In genomic region chr7:34746165-34746564, GRCm38 (mm10) we compare ENCODE assay signal across 7 mouse cellular contexts.
A peak's percentile ranks its signal among the peaks of the same experiment; 100 is the strongest.
DNase-seq lines count a peak whose midpoint lies in the region; ATAC-seq lines count a peak whose summit lies in the region.

No protein-coding gene starts in this region.

- 34% methylated on average over 9 of the region's 9 CpGs for WGBS in stomach, embryonic 16.5 days

- DNase-seq in thymus, postnatal 4 days = peak; percentile 31
- DNase-seq in thymus, postnatal 36 days = no peak
- DNase-seq in heart, postnatal 10 days = peak; percentile 73 to 77
- DNase-seq in kidney, postnatal 4 days = peak; percentile 85 to 88
- DNase-seq in cerebellum, adult 9-11 months = no peak
- no peak for DNase-seq in T-cell, adult 2 months (ENCODE audit: low spot score)

- peak overlapping the region; percentile 69 for H3K27ac ChIP-seq in stomach, embryonic 16.5 days (ENCODE audit: low read length)

- peak; percentile 86 for ATAC-seq in stomach, embryonic 16.5 days (ENCODE audit: insufficient read depth, low FRiP score)

- peaks cover 4% of the 10 kb centered on the region; the same call in 1 of the 2 replicates for H3K9me3 ChIP-seq in stomach, embryonic 16.5 days (replicated peaks; ENCODE audit: control insufficient read depth, low read length)

- peak overlapping the region; percentile 2; the same call in 1 of the 2 replicates for H3K4me2 ChIP-seq in stomach, embryonic 16.5 days (ENCODE audit: low read depth, low read length)

- no peaks in the 10 kb centered on the region for H3K27me3 ChIP-seq in stomach, embryonic 16.5 days (ENCODE audit: control insufficient read depth, insufficient read depth, low read length)

- no peak overlapping the region for H3K4me3 ChIP-seq in stomach, embryonic 16.5 days (replicated peaks; ENCODE audit: low read length)

- H3K36me3 ChIP-seq in stomach, embryonic 16.5 days (ENCODE audit: control insufficient read depth, insufficient read depth, low read length) = no peaks in the 10 kb centered on the region

- H3K9ac ChIP-seq in stomach, embryonic 16.5 days (ENCODE audit: low read length) = no peak overlapping the region

- H3K4me1 ChIP-seq in stomach, embryonic 16.5 days (ENCODE audit: control insufficient read depth, insufficient read depth, low read length) = peaks cover 11% of the 10 kb centered on the region; the same call in 1 of the 2 replicates

- intact Hi-C loops in heart, postnatal 10 days (cut with DNase I) = no loop called here

Comparison
In these comparisons a context has a peak if more than half of its experiments do, and no peak if none do; other contexts are left out.
1. DNase-seq: peak in thymus, postnatal 4 days (single experiment), heart, postnatal 10 days (2 of 2) and kidney, postnatal 4 days (2 of 2); none in thymus, postnatal 36 days (0 of 2), cerebellum, adult 9-11 months (single experiment) and T-cell, adult 2 months (single experiment).